Mouse (Mus musculus): ENCODE measurements around the gene Evi2b.

Gene Evi2b

GRCm38 (mm10) chr11:79521930-79522329 is 1.6 kb downstream of the Evi2b start:
- DNase-seq: no peak

GRCm38 (mm10) chr11:79520772-79521171 is 2.8 kb downstream of the Evi2b start:
- no peak for DNase-seq

DNA sequence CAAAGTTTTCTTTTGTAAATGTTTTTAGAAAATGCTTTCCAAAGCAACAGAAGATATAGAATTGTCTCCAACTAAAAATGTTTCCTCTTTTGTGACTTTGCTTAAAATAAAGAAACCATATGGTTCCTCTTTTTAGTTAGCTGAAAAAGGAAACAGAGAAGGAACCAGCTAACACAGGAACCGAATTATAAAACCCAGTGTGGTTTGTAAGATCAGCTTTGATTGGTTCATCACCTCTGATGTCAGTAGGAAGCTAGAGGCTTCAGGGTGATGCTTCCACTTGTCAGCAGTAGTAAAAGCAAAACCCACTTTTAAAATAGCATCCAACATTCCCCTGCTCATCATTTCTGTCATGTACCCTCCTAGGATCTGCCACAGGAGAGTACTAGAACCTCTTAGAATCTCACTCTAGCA is 3.7 kb downstream of the Evi2b start:
- DNase-seq: no peak

DNA sequence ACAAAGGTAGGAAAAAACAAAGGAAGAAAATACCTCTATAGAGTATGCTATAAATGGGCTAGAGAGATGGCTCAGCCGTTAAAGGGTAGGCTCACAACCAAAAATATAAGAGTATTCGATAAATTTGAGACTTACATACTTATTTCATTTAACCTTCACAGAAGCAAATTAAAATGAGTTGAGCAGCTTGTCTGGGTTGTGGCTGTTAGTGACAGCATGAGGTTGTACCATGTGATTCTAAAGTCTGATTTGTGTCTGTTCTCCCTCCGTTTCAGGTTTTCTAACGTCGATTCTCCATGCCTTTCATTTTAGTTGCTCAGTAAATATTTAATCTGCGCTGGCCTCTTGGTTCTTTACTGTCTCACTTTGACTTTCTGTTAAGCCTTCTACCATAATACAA is 4.3 kb downstream of the Evi2b start:
- no peak for DNase-seq

DNA sequence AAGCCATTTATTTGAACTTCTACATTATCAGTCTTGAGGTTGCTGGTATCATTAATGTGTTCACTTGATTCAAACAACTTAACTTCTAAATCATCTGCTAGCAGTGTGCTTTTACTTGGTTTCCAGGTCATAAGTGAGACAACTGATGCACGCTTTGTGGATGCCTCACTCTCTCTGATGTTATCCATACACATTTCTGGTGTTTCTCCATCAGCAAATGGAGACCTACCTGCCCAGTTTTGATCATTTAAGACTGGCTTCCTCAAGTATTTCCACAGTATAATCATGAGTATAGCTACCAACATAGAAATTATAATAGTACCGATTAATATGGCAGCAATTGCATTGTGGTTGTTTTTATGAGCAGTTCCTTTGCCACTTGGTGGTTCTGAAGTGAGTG is 7.8 kb downstream of the Evi2b start:
- no peak for DNase-seq

GRCm38 (mm10) chr11:79515331-79515730 is 8.2 kb downstream of the Evi2b start:
- DNase-seq: no peak

GRCm38 (mm10) chr11:79511970-79512369 is 11.6 kb downstream of the Evi2b start:
- DNase-seq: no peak

DNA sequence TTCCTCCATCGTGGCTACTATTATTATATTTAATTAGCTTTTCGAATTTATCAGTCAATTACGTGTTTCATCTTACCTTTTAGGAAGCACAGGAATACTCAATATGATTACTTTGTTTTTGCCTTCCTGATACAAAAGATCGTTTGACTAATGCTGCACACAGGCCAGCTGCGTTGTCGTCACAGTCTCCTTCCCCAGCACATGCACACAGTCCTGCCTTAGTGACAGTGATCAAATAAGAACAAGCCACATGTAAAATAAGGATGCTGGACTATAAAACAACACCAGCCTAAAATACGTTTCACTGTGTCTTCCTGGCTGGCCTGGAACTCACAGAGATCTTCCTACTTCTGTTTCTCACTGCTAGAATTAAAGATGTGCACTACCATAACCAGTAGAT is 19.1 kb downstream of the Evi2b start:
- DNase-seq: no peak

- no peak for DNase-seq
These were observed 19.7 kb downstream of the Evi2b start, which contains the start of gene Omg for GRCm38 (mm10) chr11:79503845-79504244. TSS of gene Omg (minus strand) at chr11:79504084.

DNA sequence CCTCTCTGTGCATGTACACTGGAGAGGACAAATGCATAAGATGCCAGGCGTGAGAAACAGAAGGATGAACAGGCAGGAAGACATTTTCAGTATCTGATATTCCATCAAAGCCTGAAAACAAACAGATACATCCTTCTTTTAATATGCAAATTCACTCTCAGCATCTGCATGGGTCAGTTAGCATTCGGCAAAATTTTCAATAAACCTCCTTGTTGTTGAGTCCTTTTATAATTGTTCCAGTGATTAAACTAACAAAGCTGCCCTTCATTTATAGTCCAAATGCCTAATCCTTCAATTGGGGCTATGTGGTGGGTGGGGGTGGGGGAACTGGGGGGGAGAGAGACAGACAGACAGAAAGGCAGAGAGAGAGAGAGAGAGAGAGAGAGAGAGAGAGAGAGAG is 20.6 kb downstream of the Evi2b start:
- no peak for DNase-seq

DNA sequence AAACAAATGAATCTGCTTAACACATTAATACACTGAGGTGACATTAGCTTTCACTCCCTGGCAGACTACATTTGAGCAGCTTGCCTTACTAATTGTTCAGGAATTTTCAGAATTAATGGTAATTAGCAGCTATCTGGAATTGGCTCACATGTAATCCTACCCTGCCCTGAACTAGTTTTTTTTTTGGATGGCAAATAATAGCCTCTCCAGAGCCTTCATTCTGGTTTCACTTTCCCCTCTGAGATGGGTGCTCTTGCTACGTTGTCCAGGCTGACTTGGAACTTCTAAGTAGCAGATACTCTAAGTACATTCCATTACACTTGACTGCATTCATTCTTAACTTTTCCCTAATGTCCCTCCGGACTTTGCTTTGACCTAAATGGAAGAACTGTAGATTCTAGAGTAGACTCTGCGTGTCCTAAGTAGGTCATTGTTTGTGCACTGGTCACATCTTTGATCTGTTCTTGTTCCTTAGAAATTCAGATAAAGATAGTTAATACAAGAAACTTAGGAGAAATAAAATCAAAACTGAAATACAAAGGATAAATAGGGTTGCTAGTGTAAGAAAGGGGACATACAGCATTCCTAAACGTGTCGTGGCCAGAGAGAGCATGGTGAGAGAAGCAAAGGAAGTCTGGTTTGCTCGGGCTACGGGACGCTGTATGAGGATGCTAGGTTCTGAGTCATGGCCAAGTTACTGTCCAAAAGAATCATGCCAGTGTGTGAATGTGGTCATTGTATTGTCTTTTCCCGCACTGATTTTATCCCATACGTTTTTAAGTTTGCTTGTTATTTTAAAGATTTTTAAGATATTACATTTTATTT is 28.4 kb downstream of the Evi2b start:
- peak in 1 of 2 experiments; percentile 4 for DNase-seq

DNA sequence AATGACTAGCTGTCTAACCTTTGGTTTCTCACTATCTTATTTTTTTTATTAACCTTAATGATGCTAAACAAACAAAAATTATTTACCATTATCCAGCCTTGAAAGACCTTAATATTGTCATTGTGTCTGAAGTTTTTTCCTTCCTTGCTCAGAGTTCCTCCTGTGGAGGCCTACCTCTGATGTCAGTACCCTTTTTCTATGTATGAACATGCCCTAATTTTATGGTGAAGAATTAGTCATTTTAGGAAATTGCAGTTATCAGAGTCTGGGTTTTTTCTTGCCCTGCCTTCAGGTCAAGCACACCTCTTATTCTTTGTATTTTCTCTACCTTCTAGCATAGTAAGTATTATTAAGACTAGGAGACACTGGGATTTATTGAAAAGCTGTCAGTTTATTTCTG is 38.8 kb downstream of the Evi2b start:
- DNase-seq: no peak

- no peak for DNase-seq
These were observed 39.6 kb downstream of the Evi2b start for GRCm38 (mm10) chr11:79483876-79484528.

DNA sequence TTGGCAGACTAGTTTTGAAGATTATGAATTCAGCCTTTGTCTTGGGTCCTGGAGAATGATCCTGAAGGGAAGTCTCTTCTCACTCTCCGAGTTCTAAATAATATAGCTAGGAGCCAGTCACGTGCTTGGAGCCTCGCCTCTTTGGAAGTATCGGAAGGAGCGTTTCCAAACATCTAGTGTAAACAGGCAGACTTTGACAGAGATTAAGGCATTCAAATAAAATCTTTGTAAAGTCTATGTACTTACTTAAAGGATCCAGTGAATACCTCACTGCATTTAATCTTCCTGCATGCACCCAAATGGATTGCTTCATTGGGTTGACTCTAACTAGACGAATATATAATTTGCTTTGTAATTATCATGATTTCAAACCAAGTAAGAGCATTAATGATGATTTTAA is 40.2 kb downstream of the Evi2b start:
- DNase-seq: no peak

GRCm38 (mm10) chr11:79468097-79468496 is 55.5 kb downstream of the Evi2b start:
- DNase-seq: no peak
